Mouse (Mus musculus): Measurements from ENCODE around the gene Gstt1. TPM values are rescaled to one million over a fixed set of nuclear protein-coding genes. Genes with fewer than 3 reads are reported as not detected.
"Not testable (repeated sequence)": the region's sequence is repeated elsewhere in the genome, so short reads cannot be mapped to it uniquely, and the experiment has no call there.

Gstt1 gene
- polyA plus RNA-seq, 1 experiment = 149 TPM

DNA sequence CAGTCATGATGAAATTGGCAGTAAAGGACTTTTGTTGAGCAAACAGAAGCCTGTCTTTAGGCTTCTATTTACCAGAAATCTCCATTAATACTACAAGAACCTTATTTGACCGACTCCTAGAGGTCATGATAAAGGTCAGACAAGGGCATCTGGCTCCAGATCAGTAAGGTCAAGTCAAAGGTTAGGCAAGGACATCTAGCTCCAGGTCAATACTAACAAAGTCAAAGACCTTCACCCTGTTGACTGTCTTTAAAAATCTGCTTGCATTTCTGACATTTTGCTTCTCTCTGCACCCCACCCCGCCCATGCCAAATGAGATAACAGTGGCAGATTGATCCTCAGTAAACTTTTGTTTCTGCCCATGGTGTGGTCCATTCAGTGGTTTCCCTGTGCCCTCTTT lies 5.8 kb upstream of the Gstt1 start:
- DNase-seq (ENCODE audit: low read depth) = no peak

DNA sequence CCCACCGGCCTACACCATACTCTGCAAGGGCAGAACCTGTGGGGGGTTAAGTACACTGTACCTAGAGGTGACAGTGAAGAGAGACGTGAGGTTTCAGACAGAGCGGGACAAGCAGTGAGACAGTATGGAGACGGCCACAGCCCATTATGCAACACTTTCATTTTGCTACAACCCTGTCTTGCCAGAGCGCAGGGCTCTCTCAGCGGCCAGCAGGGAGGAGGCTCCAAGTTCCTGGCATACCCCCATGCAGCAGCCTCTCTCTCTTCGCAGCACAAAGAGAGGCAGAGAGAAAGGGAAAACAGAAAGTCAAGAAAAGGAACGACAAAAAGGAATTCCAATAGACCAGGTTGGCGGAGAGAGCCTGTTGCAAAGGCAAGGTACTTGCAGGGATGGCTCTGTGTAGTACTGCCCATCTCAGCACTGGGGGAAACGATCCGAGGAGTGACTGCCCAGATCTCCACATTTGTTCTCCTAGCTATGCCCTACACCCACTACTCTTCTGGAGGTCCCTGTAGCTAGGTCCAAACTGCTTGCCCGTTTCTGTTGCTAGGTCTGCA lies 687 bp downstream of the Gstt1 start:
- no peak for DNase-seq (ENCODE audit: low read depth)

DNA sequence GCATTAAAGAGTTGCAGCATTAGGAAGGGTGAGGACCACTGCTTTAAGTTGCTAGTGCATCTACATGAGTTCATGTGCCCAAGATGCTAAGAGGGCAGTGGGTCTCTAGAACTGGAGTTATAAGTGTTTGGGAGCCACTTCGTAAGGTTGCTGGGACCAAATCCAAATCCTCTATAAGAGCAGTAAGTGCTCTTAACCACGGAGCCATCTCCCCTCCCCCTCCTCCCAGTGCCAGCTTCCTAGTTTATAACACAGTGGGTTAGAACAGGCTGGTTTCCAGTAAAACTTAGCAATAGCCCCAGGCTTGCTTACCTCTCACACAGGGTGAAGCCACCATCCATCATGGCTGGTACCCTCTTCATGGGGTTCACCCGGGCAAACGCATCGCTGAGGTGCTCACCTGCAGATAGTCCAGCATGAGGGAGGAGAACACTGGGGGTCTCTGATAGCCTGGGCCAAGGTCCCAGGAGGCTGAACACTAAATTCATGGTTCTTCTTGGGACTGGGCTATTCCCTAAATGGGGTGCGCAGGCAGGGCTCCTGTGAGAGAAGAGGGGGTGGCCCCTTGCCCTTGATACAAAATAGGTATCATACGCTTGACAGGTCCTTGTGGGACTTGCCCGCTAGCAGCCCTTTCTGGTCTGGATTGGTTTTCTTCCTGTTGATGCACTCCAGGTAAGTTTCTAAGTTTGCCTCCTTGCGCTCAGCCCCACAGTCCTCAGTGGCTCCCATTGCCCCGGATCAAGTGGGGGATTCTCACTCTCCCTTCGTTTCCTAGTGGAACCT lies 1.5 kb downstream of the Gstt1 start:
- no peak for DNase-seq (ENCODE audit: low read depth)

DNA sequence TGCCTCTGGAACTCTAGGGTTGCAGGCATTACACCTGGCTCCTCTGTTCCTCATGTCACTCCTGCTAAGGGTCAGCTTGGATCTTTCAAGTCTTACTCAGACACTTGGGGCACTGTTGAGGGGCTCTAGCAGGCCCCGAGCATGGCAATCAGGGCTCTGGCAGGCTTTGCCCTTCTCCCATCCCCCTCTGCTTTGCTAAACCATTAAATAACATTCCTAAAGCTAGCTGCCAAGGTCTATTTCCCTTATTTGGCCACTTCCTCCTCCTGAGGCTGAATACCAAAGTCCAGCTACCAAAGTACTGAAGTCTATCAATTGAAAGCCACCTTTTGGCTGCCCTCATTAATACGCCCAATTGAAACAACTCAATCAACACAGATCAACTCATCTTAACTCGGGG lies 3.5 kb downstream of the Gstt1 start:
- no peak for DNase-seq (ENCODE audit: low read depth)

DNA sequence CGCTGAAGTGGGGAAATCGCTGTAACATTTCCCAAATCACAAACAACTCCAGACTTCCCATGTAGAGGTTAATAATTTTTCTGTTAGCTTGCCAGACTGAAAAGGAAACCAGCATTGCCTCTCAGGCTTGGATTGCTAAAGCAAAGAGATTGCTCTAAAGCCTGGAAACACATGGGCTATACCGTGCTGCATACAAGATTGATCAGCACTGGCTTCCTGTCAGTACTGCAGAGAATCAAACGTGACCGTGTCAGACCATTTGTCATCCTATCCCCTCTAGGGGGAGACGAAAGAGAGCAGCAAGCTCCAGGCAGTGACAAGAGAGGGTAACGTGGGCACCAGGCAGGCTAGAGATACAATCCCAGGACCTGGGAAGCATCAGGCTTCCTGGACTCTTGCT lies 7.6 kb downstream of the Gstt1 start:
- no peak for DNase-seq (ENCODE audit: low read depth)

DNA sequence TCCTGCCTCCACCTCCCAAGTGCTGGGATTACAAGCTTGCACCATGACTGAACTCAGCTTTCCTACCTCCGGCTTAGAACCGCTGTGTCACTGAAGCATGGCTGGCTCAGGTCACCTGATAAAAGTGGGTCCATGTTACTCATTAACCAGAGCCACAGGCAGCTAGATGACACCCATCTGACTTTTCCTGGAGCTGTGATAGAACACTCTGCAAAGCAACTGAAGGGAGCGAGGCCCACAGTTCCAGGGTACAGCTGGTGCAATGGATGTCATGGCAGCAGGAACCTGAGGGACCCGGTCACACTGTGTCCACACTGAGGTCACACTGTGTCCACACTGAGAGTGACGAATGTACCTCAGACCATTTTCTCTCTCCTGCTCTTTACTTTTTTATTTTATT lies 8.5 kb downstream of the Gstt1 start:
- no peak for DNase-seq (ENCODE audit: low read depth)

DNA sequence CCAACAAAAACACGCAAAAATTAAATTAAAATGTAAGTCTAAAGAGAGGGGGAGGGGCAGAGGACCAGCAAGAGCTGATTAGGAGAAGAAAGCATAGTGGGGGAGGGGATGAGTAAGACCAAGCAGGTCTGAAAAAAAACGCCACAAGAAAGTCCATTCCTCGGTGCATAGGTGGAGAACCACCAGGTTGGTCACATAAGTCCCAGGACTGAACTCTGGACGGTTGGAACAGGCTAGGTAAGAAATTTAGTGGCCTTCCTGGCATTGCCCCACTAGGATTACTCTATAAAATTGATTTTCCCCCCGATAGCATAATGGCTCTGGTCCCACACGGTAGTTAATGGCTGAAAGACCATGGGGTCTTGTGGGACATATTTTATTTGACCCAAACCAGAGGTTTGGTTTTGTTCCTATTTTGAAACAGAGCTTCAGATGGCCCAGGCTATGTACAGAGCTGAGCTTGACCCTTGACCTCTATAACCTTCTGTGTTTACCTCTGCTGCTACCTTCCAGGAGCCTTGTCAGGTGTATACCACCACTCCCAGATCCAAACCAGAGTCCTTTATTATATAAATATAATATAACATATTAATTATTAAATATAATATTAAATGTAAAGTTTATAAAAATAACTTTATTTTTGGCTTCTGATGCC lies 9.2 kb downstream of the Gstt1 start:
- DNase-seq (ENCODE audit: low read depth) = no peak

DNA sequence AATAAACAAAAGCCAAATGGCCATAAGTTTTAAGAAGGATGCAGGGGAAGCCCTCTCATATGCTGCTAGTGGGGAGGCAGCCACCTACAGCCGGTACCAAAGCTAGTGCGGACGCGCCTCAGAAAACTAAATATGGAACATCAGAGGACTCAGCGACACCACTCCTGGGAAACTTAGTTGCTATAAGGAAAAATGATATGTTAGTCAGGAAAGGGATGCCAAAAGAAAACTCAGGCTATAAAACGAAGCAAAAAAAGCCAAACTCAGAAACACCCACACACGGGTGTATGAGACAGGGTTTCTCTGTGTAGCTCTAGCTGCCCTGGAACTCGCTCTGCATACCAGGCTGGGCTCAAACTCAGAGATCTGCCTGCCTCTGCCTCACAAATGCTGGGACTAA lies 10.1 kb downstream of the Gstt1 start:
- DNase-seq (ENCODE audit: low read depth) = no peak

DNA sequence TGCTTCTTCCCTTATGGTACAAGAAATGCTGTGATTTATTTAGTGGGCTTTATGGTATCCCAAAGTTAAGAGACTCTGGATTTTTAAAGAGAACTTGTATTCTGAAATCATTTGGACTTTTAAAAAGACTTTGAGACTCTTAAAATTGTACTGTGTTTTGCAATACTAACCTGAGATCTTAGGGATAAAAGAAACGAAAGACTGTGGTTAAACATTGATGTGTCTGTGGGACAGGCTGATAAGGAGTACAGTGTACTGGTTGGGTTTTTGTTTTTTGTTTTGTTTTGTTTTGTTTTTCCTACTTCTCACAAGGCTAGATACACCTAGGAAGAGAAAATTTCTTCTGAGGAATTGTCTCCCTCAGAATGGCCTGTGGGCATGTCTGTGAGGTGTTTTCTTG lies 12.9 kb downstream of the Gstt1 start:
- DNase-seq (ENCODE audit: low read depth) = no peak

DNA sequence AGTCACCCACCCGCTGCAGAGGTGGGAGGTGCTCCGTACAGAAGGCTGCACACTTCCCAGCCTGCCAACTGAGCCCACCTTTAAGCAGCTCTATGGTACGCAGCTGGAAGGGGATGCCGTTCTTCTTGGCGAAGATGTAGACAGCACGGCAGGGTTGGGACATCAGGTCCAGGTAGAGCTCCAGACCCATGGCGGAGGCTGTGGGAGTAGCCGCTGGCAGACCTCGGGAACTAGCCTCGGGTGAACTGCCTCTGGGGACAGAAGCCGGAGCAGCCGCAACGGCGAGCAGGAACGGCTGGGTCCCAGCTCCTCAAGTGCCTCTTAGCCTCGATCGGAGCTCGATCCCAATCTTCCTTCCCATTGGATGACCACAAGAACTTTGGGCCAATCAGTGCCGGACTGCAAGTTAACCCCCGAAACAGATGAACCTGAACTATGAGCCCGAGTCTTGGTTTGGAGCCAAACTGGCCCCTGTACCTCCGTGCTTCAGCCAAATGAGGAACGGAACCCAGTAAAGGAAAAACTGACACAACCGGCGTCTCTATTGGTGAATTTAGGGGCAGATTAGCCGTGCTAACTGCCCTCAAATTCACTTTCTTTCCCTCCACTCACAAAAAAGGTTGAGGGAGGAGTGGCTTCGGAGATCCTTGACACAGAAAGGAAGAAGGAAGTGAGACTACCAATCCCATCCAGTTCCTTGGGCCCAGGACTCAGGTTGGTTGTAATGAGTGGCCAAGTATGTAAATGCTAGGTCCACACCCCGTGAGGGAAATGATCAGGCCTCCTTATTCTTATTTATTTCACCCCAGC lies 17.4 kb downstream of the Gstt1 start, which contains the start of the genes Gm20441 and Gstt3:
Gene Gm20441, minus strand, starts transcription at position 186 of the 810 bp plus-strand sequence.
Gene Gstt3, minus strand, starts transcription at position 646 of the 810 bp plus-strand sequence.
- DNase-seq (ENCODE audit: low read depth) = peak; percentile 67

DNA sequence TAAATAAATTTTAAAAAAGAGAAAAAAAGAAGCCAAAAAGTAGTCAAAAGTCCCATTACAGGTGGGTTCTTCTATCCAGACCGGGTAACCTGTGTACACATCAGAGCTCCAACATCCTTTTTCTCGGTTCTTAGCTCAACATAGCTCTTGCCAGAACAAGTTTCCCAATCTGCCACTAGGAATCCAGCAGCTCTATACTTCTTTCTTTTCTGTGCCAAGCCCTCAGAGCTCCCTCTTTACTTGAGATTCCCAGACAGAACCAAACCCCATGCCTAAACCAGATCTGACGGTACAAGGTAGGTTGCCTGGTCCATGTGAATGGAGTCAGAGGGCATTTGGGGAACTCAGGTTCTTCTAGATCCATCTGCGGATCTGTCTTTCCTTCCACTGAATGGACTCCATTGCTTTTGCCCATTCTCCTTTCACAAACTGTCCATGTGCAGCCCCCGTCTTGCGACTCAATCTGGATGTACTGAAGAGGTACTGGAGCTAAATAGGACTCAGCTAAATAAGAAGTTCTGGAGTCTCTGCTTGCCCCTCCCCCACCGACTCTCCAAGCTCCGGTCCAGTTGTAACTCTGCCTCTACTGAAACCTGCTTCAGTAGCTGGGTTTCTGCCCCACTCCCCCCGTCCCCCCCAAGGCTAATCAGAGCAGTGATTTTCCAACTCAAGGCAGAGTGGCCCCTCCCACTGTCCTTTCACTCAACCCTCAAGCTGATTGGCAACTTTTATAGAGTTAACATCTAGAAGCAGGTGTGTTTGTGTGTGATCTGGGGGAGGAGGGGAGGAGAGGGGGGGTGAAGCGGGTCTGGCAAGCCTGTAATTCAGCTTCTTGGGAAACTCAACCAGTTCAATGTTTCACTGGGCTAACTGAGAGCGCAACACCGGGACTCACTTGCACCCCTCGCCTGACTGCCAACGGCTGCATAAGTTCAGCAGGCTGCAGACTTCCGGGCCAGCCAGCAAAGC lies 18.9 kb downstream of the Gstt1 start:
- DNase-seq (ENCODE audit: low read depth) = peak; percentile 63

DNA sequence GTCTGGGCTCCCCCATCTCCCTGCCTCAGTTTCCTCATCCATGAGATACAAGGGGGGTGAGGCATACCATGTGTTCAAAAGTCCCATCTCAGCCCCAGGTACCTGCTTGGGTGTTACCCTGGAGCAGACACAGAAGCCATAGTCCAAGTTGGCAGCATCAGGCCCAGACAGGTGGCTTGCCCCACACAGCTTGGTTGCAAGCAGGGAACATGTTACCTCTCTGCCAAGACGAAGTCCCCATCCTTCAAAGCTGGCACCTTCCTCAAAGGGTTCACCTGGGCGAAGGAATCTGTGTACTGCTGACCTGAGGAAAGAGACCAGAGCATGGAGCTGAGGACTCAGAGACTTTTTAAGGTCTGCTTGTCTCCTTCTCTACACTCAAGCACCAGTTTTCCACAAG lies 20.5 kb downstream of the Gstt1 start:
- DNase-seq (ENCODE audit: low read depth) = no peak

DNA sequence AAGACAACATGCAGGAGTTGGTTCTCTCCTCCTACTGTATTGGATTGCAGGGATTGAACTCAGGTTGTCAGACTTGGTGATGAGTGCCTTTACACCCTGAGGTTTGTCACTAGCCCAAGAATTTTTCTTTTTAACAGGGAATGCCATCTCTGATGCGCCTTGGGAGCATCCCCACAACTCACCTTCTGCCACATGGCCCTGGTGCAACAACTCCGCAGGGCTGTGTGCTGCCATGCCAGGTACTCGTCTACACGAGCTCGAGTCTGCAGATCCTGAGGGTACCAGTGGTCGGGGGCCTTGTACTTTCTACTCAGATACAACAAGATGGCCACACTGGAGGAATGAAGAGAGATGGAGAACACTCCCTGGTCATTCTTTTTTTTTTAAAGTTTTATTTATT lies 21.8 kb downstream of the Gstt1 start:
- DNase-seq (ENCODE audit: low read depth) = no peak

DNA sequence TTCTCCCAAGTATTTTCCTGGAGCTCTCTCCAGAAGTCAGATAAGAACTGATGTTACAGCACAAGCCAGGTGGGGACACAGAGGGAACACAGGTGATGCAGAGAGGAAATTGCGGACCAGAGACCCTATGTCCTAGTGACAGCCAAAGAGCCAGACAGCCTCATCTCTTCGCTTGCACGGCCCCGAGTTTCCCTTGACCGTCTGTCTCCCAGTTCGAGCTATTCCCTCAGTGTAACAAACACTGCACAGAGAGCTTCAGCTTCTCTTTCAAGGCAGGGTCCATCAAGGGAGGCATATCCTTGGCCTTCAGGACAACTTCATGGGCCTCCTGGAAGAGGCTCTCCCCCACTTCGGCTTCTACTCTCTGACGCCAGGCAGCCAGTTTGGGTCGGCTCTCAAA lies 23.8 kb downstream of the Gstt1 start:
- no peak for DNase-seq (ENCODE audit: low read depth)

DNA sequence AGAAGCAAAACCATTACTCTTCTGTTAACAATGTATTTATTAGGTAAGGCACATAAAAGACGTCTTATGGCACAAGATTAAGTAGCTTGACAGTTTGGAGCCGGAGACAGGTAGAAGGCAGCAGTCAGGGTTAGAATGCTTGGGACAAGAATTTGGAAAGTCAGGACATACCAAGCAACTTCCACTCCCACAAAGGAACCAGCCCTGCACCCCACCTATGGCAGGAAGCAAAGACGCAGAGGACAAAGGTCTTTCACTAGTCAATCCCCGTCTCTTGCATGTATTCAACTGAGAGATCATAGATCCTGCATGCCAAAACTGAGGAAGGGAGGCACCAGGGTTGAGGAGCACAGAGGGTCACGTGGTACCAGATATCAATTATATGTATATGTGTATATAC lies 24.3 kb downstream of the Gstt1 start:
- no peak for DNase-seq (ENCODE audit: low read depth)

DNA sequence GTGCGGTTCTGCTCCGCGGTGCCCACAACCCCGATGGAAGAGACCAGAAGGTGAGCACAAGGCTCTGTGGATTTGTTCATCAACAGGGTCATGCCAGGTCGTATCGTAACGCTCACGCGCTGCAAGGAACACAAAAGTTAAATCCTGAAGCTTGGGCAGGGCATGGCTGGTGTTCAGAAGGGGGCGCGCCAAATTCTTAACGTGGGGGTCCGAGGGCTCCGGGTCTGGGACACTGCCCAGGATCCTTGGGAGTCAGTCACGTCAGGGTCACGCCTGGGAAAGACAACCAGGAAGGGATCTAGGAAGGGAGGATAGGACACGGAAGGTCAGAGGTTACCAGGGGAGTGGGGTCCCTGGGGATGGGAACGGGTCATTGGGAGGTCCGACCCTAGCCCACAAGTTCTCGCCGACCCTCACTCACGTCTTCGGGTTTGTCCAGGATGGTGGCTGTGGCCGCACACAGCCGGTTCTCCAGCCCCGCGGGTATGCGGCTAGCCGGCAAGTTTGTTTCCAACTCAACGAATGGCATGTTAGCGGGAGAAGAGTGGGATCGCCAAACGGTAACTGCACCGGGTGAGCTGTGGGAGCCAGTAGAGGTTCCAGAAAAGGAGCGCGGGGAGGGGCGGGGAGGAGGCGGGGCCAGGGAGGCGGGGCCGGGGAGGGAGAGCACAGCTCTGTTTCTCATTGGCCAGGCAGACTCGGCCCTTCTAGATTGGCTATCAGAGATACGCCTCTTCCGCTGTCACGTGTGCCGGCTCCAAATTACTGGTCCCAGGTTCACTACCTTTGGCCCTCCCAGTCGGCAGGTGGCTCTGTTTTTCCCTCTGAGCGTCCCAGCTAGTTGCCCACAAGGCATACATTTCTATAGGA lies 25.4 kb downstream of the Gstt1 start, which contains the start of gene Ddt:
Gene Ddt, minus strand, starts transcription at position 620 of the 870 bp plus-strand sequence.
- DNase-seq (ENCODE audit: low read depth) = no peak

DNA sequence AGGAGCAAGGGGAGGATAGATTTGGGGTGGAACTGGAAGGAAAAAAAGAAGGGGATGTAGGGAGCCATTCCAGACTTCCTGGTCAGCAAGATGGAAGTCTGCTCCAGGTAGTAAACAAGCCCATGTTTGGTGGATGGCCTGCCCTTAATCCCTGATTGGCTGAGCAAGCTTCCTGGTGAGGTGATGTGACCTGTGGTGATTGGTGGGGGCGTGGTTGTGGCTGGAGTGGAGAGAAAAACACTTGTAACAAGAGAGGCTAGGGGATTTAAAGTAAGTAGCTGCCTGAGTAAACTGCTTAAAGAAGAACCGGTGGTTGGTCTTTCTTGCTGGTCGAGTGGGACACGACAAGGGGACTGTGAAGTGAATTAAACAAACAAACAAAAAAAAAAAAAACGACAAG lies 30.6 kb downstream of the Gstt1 start:
- not testable (repeated sequence) for DNase-seq (ENCODE audit: low read depth)

DNA sequence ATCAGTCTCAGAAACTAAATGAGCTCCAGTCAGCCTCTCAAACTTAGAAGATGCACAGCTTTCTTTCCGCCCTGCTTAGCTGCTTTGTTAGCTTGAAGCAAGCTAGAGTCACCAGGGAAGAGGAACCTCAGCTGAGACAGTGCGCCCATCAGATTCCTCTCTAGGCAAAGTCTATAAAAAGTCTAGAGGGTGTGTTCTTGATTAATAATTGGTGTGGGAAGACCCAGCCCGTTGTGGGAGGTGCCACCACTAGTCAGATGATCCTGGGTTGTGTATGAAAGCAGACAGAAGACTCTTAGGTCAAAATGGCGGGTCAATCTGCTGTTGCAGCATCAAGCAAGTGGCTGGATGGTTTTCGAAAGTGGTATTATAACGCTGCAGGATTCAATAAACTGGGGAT lies 31.5 kb downstream of the Gstt1 start:
- no peak for DNase-seq (ENCODE audit: low read depth)

DNA sequence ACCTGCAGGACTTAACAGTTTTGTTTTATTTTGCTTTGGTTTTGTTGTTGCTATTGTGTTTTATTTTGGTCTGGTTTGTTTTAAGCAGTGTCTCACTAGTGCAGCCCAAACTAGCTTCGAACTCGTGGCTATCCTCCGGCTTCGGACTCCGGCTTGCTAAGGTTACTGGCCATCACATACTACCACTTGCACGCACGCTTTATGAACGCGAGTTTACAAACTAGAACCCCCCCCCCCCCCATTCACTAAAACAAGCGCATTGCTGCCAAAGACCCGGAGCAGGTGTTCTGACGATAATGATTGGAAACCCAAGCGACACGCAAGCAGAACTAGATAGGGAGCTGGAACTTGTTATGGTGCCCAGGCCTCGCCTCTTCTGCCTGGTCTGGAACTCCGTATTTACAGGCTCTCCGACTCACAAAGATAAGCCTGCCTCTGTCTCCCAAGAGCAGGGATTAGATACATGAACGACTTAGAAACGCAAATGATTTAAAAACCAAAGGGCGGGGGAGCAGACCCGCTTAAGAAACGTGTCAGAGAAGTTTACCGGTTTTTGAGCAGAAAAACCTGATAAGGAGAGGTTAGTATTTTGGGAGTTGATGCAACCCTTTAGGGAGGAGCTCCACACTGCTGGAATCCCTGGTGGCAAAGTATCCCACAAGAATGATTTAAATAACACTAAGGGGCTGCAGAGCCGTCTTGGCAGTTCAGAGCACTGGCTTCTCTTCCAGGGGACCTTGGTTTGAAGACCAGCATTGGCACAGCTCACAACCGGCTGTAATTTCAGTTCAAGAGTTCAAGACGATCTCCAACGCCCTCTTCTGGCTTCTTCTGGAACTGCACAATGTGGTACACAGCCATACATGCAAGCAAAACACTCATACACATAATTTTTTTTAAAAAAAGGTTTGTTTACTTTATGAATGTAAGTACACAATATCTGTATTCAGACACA lies 33.6 kb downstream of the Gstt1 start:
- DNase-seq (ENCODE audit: low read depth) = no peak
